Comparison of ENCODE assay signal across 21 mouse cellular contexts in the genomic region with DNA sequence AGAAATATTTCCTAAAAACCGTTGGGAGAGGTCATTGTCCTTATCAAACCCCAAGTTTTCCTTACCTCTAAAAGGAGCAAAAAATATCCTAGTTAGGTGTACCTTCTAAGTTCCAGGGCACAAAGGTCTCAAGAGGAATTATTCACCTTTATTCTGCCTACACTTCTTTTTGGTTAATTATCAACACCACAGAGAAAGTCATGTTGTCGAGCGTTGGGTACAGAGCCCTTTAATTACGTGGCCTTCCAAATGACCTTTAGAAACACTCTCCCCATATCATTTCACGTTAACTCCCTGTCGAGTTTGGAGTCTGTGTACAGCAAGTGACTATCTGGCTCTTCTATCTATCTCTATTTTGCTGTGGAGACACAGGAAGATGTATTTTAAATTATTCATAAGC.
"Had no signal": no experiment of that assay in that cellular context is flagged by ENCODE, and none has a peak within 500 bp of the region (broad histone marks: within the 10 kb centered on the region; RNA-seq: fewer than 3 reads in every experiment).

No protein-coding gene starts in this region.

- H3K4me1 ChIP-seq: heart, embryonic 15.5 days; liver, embryonic 12.5 days had no signal

- H3K4me2 ChIP-seq: heart, embryonic 11.5 days; heart, embryonic 13.5 days; heart, embryonic 15.5 days; hindbrain, embryonic 13.5 days; hindbrain, embryonic 15.5 days; limb, embryonic 13.5 days; limb, embryonic 15.5 days; liver, embryonic 12.5 days had no signal

- H3K4me3 ChIP-seq: heart, adult 2 months; heart, embryonic 13.5 days; heart, embryonic 15.5 days; hindbrain, embryonic 13.5 days; hindbrain, embryonic 15.5 days; limb, embryonic 13.5 days; limb, embryonic 15.5 days; liver, embryonic 12.5 days had no signal

- H3K9ac ChIP-seq: forebrain, postnatal 0 days; heart, embryonic 13.5 days; heart, embryonic 15.5 days; hindbrain, embryonic 13.5 days; hindbrain, embryonic 15.5 days; limb, embryonic 13.5 days; limb, embryonic 15.5 days; liver, embryonic 12.5 days; liver, embryonic 14.5 days had no signal

- H3K27me3 ChIP-seq: heart, embryonic 13.5 days; heart, embryonic 15.5 days; hindbrain, embryonic 13.5 days; hindbrain, embryonic 15.5 days; limb, embryonic 13.5 days; liver, embryonic 12.5 days had no signal

- DNase-seq: forebrain, postnatal 0 days; gastrocnemius, postnatal 14 days; gastrocnemius, postnatal 36 days; heart, adult 11 months; heart, adult 2 months; heart, postnatal 14 days; heart, postnatal 36 days; layer of hippocampus, adult 9-11 months; layer of hippocampus, postnatal 36 days; left cerebral cortex, postnatal 4 days; lung, adult 18-20 months had no signal

- H3K27ac ChIP-seq: heart, adult 2 months; heart, embryonic 13.5 days; heart, embryonic 15.5 days; hindbrain, embryonic 13.5 days; hindbrain, embryonic 15.5 days; hindbrain, postnatal 0 days; limb, embryonic 13.5 days; limb, embryonic 15.5 days; liver, embryonic 12.5 days; liver, embryonic 14.5 days had no signal

- H3K9me3 ChIP-seq: heart, embryonic 13.5 days; heart, embryonic 15.5 days; hindbrain, embryonic 13.5 days; hindbrain, embryonic 15.5 days; limb, embryonic 13.5 days; limb, embryonic 15.5 days; liver, embryonic 12.5 days had no signal

- H3K36me3 ChIP-seq: heart, embryonic 13.5 days; heart, embryonic 15.5 days; hindbrain, embryonic 13.5 days; hindbrain, embryonic 15.5 days; limb, embryonic 13.5 days; limb, embryonic 15.5 days; liver, embryonic 12.5 days had no signal

- ATAC-seq: hindbrain, postnatal 0 days; liver, embryonic 12.5 days had no signal
